Mouse (Mus musculus) kidney, adult 9 months (tissue): Measurements from ENCODE around the gene Scarb2.

ENCODE experiments used
- DNase-seq: peaks from one replicate; pipeline ENCODE4 v3.0.0; 2022

The Scarb2 gene

GRCm38 (mm10) chr5:92434070-92434469, 72.6 kb downstream of the Scarb2 start:
- DNase-seq = no peak

GRCm38 (mm10) chr5:92431611-92432010, 75.0 kb downstream of the Scarb2 start:
- DNase-seq = no peak

GRCm38 (mm10) chr5:92430723-92431122, 75.9 kb downstream of the Scarb2 start:
- no peak for DNase-seq

GRCm38 (mm10) chr5:92424126-92424525, 82.5 kb downstream of the Scarb2 start:
- no peak for DNase-seq

GRCm38 (mm10) chr5:92413982-92414375, 92.7 kb downstream of the Scarb2 start:
- DNase-seq = no peak

GRCm38 (mm10) chr5:92413271-92413981, 93.2 kb downstream of the Scarb2 start:
- no peak for DNase-seq

- DNase-seq = no peak
These were observed 95.0 kb downstream of the Scarb2 start for GRCm38 (mm10) chr5:92411461-92412140.

GRCm38 (mm10) chr5:92410486-92410885, 96.1 kb downstream of the Scarb2 start:
- no peak for DNase-seq

- peak; percentile 39 for DNase-seq
These were observed 97.1 kb downstream of the Scarb2 start for GRCm38 (mm10) chr5:92409361-92410155.

- DNase-seq = no peak
These were observed 102.3 kb downstream of the Scarb2 start for GRCm38 (mm10) chr5:92404400-92404678.

- DNase-seq = no peak
These were observed 102.9 kb downstream of the Scarb2 start for GRCm38 (mm10) chr5:92403562-92404399.

GRCm38 (mm10) chr5:92402816-92403215, 103.8 kb downstream of the Scarb2 start:
- no peak for DNase-seq

GRCm38 (mm10) chr5:92398153-92398552, 108.5 kb downstream of the Scarb2 start:
- DNase-seq = peak; percentile 82

GRCm38 (mm10) chr5:92396476-92396875, 110.2 kb downstream of the Scarb2 start:
- no peak for DNase-seq

GRCm38 (mm10) chr5:92395764-92396163, 110.9 kb downstream of the Scarb2 start:
- no peak for DNase-seq

- DNase-seq = no peak
These were observed 112.8 kb downstream of the Scarb2 start for GRCm38 (mm10) chr5:92393863-92394262.

GRCm38 (mm10) chr5:92392542-92392941, 114.1 kb downstream of the Scarb2 start:
- DNase-seq = no peak
